Mouse (Mus musculus): ENCODE data around the gene Abcb10. TPM values are rescaled to one million over a fixed set of nuclear protein-coding genes. Genes with fewer than 3 reads are reported as not detected.
"Not testable (repeated sequence)": the region's sequence is repeated elsewhere in the genome, so short reads cannot be mapped to it uniquely, and the experiment has no call there.

Abcb10 gene
- 10 to 100 TPM; 21.7 to 25.0 TPM for total RNA-seq (2021)
- long read RNA-seq, full-length matches to known transcripts: 11 of 52 reads
- long read RNA-seq, partial matches to known transcripts: 0 of 52 reads
- long read RNA-seq, other reads (novel, unspliced or antisense): 41 of 52 reads

DNA sequence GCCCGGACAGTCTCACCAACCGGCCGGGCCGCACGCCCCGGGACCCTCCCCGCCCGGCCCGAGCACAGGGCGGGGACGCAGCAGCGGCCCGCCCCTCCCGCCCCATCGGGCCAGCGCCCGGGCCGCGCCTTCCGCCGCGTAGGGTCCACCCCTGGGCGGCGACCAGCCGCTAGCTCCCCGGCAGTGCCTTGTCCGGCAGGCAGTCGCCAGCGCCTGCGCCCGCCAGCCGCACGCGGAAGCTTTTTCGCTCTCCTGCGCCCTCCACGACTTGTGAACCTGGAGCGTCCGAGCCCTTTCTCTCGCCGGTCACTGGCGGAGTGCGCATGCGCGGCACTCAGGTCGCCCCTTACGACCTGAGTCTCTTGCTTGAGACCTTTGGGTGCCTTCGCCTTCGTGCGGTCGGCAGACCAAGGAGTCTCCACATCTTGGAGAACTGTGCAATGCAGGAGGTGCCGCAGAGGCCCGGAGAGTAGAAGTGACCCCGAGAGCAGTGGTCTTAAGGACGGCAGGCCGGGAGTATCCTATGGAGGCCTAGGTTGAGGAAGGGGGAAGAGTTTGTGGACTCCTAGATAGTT is at the start of gene Abcb10:
Abcb10 (minus strand) TSS at position 297 of the 575 bp plus-strand sequence.
- peak; percentile 77 to 82 for DNase-seq (ENCODE audit: low spot score in 2 of 2)

DNA sequence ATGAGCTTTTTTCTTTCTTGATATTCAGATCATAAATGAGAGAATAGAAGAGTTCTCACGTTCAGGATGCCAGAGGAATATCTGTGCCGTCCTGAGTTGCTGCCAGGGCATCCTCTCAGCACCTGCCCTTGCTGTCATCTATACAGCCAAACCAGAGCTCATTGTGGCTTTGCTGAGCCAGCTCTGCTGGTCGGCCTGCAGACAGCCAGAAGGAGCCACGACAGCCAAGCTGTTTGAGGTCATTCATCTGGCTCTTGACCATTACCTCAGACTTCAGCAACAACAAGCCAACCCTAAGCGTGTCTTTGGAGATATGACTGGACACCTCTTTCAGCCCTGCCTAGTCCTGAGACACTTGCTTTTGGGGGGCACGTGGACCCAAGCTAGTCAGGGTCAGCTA is 44.9 kb upstream of the Abcb10 start:
- DNase-seq (ENCODE audit: low spot score in 2 of 2): no peak

DNA sequence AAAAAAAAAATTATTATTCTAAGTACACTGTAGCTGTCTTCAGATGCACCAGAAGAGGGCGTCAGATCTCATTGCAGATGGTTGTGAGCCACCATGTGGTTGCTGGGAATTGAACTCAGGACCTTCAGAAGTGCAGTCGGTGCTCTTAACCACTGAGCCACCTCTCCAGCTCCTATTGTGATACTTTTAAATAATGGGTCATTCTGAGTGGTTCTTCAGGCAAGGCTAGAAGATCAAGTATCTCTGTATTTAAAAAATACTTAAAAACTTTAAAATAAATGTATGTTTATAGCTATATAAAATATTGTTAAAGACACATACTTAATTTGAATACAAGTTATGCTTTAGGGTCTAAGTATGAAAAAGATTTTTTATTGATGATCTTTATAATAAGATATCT is 43.3 kb upstream of the Abcb10 start:
- DNase-seq (ENCODE audit: low spot score in 2 of 2): not testable (repeated sequence)

DNA sequence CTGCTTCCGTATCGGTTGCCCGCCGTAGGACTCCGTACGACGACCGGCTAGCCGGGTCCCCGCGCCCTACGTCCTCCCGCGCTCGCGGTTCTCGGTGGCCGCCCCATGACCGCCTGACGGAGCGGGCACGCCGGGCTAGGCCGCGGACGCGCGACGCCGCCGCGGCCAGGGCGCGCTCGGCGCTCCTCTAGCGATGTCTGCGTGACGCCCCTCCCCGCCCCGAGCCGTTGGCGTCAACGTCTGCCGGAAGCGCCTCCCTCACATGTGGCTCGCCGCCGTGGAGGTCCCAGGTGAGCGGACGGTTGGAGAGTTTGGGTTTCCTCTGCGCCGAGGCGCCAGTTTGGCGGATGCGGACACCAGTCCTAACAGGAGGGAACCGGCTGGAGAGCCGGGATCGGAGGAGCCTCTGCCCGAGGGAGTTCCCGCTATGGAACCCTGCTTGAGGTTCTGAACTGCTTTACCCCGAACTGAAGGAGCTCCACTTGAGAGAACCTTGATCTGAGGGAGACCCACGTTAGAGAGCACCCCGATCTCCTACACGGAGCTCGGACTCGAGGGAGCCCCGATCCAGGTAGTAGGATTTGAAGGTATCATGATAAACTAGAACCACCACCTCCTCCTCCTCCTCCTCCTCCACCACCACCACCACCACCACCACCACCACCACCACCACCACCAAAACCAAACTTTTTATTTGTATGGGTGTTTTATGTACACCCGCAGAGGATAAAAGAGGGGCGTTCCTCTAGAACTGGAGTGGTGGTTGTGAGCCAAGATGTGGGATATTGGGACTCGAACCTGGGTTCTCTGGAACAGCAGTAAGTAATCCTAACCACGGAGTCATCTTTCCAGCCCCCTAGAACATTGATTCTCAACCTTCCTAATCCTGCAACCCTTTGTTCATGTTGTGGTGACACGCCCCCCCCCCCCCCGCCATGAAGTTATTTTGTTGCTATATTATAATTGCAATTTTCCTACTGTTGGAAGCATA is 38.6 kb upstream of the Abcb10 start, which contains the start of the genes Taf5l and Urb2:
Taf5l (minus strand) TSS at position 161 of the 991 bp plus-strand sequence.
Urb2 (plus strand) TSS at position 272 of the 991 bp plus-strand sequence.
- peak; percentile 90 to 95 for DNase-seq (ENCODE audit: low spot score in 2 of 2)

DNA sequence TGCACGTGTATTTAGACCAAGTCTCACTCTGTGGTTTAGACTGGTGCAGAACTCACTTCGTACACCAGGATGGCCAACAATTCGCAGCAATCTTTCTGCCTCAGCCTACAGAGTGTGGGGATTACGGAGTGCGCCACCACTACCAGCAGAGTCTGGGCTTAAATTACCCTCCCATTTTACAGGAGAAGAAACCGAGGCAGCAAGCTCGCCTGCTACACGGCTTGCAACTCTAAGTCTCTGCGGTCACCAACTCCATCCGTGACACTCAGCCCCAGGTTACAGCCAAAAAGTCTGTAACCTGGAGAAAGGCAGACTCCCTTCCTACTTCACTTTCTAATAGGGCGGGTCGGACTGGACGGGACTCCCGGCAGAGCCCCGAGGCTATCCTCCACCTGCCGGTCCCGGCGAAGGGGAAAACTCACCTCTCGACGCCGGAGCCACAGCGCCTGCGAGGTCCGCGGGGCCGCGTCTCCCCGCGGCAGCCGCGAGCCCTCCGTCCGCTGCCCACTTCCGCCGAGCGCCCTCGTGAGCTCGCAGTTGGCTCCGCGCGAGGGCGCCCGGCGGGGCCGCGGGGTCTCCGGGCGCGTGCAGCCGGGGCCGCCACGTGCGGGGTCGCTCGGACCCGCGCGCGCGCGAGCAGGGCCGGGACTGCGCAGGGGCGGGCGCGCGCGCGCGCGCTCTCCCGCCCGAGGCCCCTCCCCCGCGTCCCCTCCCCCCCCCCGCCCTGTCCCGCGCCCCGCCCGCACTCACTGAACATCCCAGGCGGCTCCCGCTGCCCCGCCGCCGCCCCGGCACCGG is 37.7 kb upstream of the Abcb10 start:
- peak in 1 of 2 experiments; percentile 45 for DNase-seq (ENCODE audit: low spot score in 2 of 2)

DNA sequence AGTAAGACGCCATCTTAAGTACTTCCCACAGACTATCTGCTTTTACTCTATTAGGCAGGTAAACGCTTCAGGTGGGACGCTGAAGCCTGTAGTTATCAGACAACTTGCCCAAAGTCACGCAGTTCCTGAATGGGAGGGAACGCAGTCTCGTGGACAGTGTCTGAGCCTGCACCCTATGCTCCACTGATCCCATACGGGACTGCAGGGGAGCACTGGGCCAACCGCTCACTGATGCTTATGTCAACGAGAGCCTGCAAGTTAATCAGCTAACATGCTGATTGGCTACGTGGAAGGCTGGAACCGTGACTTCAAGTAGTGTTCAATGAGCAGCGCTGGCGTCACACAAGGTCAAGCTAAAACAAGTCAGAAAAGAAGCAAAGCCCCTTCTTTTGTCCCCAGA is 36.9 kb upstream of the Abcb10 start:
- DNase-seq (ENCODE audit: low spot score in 2 of 2): no peak

DNA sequence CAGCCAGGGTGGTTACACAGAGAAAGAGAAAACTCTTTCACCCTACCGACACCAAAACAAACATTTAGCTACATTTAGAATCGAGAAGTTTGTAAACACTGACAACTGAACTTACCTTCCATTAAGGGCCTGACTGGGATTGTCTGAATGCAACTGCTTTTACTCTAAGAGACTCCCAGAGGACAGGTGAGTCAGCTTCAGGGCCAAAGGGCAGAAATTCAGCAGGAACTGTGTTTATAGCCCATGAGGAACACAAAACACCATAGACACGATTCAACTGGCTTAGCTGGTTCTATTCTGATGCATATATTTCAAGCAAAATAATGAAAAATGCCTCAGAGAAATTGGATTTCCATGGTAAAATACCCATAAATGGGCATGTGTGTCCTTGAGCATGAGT is 31.8 kb upstream of the Abcb10 start:
- DNase-seq (ENCODE audit: low spot score in 2 of 2): no peak

DNA sequence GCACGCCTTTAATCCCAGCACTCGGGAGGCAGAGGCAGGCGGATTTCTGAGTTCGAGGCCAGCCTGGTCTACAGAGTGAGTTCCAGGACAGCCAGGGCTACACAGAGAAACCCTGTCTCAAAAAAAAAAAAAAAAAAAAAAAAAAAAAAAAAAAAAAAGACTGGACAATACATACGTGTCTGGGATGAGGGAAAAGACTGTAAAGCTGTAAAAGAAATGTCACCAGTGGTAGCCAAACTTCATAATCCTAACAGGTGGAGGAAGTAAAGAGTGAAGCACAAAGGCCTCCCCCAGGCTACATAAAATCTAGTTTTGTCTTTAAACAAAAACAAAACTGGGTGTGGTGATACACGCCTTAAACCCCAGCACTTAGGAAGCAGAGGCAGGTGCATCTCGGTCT is 31.4 kb upstream of the Abcb10 start:
- not testable (repeated sequence) for DNase-seq (ENCODE audit: low spot score in 2 of 2)

DNA sequence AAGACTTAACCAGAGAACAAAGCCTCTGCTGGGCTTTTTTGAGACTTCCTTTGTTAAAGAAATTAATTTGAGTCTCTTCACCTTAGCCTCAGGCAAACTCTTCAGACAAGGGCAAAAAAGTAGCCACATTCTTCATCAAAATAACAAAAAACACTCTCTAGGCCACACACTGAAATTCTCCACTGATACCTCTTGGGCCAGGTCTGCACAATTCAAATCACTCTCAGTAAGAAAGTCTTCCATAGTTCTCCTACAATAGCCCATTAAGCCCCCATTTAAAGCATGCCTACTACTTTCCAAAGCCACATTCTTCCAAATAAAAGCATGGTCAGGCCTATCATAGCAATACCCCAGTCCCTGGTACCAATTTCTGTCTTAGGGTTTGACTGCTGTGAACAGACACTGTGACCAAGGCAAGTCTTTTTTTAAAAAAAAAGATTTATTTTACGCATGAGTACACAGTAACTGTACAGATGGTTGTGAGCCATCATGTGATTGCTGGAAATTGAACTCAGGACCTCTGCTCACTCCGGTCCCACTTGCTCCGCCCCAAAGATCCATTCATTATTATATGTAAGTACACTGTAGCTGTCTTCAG is 29.2 kb upstream of the Abcb10 start:
- DNase-seq (ENCODE audit: low spot score in 2 of 2): no peak

DNA sequence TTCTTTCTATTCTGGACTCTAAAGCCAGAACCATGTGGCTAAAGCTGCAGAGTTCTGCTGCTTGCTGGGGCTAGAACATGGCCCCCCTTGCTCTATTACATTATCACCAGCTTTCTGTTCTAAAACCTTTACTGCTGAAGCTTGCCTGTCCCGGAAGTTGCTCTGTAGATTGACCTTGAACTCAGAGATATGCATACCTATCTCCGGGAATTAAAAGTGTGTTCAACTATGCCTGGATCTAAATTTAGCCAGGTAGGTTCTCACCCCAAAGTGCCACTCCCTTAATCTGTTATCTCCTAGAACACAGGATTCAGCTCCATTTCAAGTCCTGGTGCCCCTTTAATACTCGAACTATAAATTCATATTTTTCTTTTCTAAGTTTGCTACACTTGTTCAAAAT is 28.7 kb upstream of the Abcb10 start:
- no peak for DNase-seq (ENCODE audit: low spot score in 2 of 2)

DNA sequence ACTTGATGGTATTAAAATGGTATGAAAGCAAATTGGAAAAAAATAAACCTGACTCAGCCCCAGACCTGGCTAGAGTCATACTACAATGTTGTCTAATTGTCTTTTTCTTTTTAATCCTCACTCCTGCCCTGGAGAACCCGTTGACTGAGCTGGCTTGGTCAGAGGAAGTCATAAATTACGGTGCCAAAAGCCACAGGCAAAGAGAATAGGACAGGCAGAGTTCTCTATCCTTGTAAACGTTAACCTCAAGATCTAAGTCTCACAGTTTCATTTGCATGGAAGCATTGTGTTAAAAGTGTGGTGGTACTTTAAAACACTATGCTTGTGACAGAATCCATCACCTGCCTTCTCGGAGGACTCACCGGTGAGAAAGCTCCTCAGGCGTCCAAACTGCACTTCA is 24.9 kb upstream of the Abcb10 start:
- no peak for DNase-seq (ENCODE audit: low spot score in 2 of 2)

DNA sequence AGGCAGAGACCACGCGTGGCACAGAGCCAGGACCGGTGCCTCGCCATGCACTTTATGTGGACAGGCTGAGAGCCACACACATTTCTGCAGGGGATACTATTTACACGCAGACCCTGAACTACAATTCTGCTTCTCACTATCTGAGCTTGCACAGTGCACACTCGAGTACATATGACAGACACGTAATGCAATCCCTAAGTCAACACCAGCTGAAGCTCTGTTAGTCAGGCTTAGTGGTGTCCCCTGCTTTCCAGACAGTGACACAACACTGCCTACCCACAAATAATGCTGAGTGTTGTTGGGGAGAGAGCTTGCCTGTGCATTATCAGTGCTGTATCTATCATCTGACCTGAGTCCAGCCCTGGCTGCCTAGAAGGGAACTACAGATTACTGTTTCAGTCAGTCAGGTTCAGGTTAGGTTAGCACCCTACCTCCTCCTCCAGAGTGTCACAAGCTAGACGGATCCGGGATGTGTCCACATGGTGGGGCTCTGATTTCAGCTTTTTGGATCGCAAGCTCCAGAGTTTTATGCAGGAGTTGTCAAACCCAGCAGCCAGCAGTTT is 19.7 kb upstream of the Abcb10 start:
- no peak for DNase-seq (ENCODE audit: low spot score in 2 of 2)

DNA sequence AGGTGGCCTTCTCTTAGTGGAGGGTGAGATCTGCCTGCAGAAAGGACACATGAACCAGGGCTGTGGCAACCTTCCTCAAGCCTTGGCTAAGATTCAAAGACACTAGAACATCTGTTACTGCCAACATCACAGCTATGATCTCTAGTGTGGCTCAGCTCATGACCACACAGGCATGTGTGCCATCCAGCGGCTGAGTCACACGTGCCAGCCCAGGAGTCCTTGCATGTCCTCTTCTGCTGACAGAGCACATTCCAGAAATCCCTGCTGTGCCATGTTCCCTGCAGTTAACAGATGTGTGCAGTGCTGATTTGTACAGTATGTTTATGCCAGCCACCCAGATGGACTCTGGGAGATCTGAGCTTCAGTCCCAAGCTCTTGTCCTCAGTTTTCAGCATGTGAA is 16.6 kb upstream of the Abcb10 start:
- no peak for DNase-seq (ENCODE audit: low spot score in 2 of 2)

DNA sequence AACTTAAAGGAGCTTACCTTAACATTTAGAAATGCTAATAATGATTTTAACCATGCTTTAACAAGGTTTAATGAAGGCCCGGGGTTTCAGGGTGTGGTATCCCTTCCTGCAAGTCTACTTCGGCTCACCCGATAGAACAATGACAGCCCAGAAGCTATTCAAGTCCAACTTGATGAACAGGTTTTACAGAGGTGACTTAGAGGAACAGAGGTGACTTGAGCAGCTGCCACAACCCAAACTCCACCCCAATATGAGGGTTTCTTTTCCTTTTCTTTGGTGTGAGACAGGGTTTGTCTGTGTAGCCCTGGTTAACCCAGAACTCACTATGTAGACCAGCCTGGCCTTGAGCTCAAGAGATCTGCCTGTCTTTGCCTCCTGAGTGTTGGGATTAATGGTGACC is 11.1 kb upstream of the Abcb10 start:
- DNase-seq (ENCODE audit: low spot score in 2 of 2): no peak

DNA sequence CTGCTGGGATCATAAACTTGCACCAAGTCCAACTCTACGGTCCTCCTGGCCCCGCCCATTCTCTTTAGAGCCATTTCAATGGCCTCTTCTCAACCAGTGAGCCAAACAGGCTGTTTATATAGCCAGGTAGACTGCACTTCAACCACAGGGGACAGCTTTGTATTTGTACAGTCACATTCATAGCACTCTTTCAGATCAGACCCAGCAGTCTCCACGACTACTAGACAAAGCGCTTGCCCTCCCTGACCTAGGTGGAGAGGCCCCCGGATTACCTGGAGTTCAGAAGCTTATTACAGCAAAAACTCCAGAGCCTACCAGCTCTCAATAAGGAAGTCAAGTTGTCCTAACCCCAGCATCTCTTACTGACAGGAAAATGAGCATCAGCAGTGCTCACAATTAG is 10.7 kb upstream of the Abcb10 start:
- no peak for DNase-seq (ENCODE audit: low spot score in 2 of 2)

DNA sequence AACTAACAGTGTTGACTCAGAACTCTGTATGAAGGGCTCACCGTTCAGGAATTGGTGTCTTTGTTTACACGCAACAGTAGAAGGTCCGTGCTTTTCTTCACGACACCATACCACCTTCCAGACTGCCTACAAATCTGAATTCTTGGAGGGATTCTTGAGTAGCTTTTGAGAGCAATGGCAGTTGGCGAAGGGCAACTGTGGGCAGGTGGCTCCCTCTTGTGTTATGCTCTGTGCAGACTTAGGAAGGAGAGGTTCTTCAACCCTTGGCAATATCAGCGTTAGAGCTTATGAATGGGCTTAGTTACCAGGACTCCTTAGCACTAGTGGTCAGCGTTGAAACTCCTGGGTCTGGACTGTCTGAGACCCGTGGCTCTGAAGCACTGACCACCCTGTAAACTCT is 9.7 kb upstream of the Abcb10 start:
- no peak for DNase-seq (ENCODE audit: low spot score in 2 of 2)

DNA sequence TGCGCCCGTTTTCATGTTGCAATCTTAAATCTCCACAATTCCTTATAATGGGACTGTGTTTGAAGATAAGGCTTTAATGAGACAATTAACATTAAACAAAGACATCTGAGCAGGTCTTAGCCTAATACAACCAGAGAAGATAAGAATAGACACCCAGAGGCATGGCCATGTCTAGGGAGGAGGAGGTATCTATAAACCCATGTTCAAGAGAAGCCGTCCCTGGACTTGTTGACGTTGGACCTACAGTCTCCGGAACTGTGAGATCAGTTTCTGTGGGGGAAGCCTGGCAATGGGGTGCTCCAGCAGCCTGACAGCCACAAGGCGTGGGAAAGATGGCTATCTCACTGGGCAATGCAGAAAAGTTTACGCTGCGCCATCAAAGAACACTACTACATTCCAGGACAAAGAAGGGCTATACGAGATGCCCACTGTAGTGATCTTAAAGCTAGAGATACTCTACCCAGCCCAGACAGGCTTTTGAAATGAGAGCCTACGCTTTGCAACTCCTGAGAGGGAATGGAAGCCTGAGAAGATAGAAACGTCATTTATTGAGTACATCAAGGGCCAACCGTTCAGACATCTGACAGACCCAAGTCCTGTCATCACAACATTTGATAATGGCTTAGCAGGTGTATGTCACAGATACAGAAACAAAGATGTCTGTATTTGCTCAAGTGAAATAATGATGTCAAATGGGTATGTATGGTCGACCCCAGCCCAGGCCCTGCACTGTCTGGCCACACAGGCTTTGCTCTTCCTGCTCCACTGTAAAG is 7.5 kb upstream of the Abcb10 start:
- no peak for DNase-seq (ENCODE audit: low spot score in 2 of 2)

DNA sequence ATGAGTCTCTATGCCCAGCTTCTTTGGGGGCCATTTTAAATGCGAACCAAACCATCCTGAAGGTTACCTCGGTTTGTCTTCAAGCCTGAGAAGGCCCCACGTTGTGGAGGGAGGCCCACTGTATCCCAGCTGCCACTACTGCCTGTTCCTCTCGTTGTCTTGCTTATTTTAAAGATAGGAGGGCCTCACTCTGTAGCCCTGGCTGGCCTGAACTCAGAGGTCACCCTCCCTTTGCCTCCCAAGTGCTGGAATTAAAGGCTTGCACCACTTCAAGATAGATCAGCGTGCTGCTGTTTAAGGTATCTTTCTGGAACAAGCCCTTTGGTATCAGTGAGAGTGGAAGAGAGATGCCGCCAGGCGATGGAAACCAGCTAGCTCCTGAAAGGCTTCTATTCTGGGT is 6.2 kb upstream of the Abcb10 start:
- DNase-seq (ENCODE audit: low spot score in 2 of 2): no peak

DNA sequence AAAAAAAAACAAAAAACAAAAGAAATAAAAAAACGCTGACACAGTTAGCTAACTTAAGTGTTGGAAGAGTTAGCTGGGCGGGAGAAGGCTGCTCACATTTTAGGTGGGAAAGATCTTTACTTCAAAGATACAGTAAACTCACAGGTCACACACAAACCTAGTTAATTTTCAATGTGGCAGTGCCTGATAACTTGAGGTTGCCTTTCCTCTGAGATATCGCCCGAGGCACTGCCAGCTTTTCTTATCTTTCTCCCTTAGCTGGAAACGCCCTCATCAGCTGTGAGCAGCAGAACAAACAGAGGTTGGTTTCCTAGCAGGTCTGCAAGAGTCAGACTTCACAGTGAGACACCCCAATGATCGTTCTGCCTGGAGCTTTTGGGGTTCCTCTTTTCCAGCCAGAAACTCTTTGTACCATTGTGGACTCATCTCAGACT is 5.7 kb upstream of the Abcb10 start:
- DNase-seq (ENCODE audit: low spot score in 2 of 2): no peak

DNA sequence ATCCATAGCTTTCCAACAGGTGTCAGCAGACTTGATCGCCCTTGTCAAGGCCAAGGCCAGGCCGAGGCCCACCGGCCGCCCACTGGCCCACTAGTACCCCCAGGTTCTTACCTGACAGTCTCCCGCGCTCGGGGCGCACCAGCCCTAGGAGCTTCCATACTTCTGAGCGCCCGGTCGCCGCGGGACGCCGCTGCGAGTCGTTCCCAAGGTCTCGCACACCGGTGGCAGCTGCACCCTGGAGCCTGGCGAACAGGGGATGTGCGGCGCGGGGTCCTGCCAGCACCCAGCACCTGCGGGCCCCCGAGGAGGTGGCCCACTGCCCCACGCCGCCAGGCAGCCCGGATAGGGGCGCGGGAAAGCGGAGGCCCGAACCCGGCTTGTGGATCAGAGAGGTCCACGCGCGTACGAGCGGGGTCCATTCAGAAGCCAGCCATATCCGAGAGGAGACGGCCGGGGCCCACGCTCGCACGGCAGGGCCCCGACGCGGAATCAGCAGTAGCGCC is 580 bp downstream of the Abcb10 start:
- no peak for DNase-seq (ENCODE audit: low spot score in 2 of 2)
